Mouse (Mus musculus) Patski (cell line): Measurements from ENCODE around the gene Scn4a. TPM values are rescaled to one million over a fixed set of nuclear protein-coding genes. Genes with fewer than 3 reads are reported as not detected.

Source experiments
- ATAC-seq: fragments of 100-300 bp; one replicate; pipeline ENCODE4 v1.8.0; 2021
- CTCF ChIA-PET: fragments of 350-600 bp; sonication (Branson Sonifier 250); formaldehyde crosslinking; loops from one replicate; lab custom pipeline; 2022; ENCODE audit warnings: inconsistent platforms; lab: Charles Lee
- POLR2A ChIA-PET: fragments of 350-600 bp; sonication (Branson Sonifier 250); formaldehyde crosslinking; loops from one replicate; lab custom pipeline; 2022; ENCODE audit warnings: antibody characterized with exemption, inconsistent platforms; lab: Charles Lee
- DNase-seq: peaks from one replicate; pipeline ENCODE4 v3.0.0-alpha.2; 2011; ENCODE audit warnings: low read depth, low spot score
- H3K27me3 ChIP-seq: fragments of 371-371 bp; one replicate; pipeline ENCODE4 v1.5.1; 2021
- CTCF ChIP-seq: fragments of 100-300 bp; IDR thresholded peaks from one replicate; pipeline ENCODE4 v1.5.1; 2021
- in situ Hi-C: fragments of 300-500 bp; cut with MboI; formaldehyde crosslinking; loops from 3 replicates; pipeline ENCODE4 v1.11.1; 2018; ENCODE audit warnings: low pct_unique_long_range_greater_than_20kb, mixed read lengths
- polyA plus RNA-seq: library from polyadenylated mRNA; unstranded; gene quantifications from one replicate; pipeline ENCODE4 v1.2.3, GENCODE M21; 2021

Scn4a gene
- polyA plus RNA-seq, 1 experiment from 2014 or later = 0.08 TPM

DNA sequence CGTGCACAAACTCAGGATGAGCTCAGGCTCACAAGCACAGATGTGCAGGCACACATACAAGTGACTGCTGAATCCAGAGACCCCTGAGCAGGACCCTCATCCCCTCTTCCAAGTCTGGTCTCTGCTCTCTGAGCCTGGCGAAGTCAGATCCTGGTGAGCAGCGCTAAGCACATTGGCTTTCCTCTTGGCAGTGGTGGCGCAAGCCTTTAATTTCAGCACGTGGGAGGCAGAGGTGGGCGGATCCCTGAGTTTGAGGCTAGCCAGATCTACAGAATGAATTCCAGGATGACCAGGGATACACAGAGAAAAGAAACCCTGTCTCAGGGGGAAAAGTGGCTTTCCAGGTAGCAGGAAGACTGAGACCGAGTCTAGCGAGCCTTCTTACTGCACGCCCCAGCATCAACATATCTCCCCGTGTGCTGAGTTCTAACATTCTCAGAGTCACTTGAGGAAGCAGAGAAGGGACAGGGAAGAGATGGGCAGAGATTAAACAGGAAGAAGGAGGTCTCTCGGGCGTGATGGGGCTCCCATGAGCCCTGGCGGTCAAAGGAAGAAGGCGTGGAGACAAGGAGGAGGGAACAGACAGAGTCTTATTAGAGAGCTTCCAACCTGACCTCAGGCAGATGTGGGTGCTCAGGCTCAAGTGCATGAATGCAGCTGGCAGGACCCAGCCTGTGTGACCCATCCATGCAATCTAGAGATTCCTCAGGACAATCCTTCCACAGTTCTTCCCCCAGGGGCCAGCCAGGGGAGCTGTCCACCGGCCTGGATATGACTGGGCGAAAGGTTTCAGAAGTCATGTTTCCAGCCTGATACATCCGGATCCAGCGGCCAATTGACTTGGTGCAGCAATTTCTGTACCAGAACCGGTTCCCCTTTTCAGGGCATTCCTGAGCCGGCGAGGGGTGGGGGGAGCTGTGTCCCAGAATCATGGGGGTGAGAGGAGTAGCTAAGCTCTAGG is 34.4 kb downstream of the Scn4a start:
- CTCF ChIA-PET = interaction anchor here (1.1 to 1.3 kb wide), 2 partner anchors 11 to 16 kb away, joined by 3 read pairs; no protein-coding TSS in a partner anchor
- no peak for TF ChIP-seq CTCF
- POLR2A ChIA-PET = no interaction called here
- ATAC-seq (no peak), DNase-seq (no peak)
- H3K27me3 ChIP-seq = no peaks in the 10 kb centered on the region
- in situ Hi-C loops = no loop called here

DNA sequence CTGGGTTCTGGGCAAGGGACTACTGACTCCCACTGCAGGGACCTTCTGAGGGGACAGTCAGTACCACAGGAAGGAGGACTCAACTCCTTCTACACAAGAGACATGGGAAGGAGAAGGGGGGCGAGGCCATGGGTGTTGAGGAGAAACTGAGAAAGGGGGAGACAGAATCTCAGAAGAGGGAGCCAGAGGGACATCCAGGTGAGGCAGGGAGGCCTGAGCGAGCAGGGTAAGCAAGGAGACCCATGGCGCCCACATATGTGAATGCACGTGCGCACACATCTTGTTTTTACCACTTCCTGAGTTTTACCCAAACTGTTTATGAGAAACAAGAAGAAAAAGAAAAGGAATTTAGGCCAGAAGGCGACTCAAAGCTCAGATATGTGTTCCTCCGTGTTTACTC is 35.3 kb downstream of the Scn4a start:
- no peaks in the 10 kb centered on the region for H3K27me3 ChIP-seq
- no peak for ATAC-seq
- POLR2A ChIA-PET = no interaction called here
- DNase-seq = no peak
- CTCF ChIA-PET = interaction anchor here (1.1 kb wide), 1 partner anchor 12 kb away, joined by 3 read pairs; no protein-coding TSS in a partner anchor
- in situ Hi-C loops = no loop called here
- TF ChIP-seq CTCF = no peak

DNA sequence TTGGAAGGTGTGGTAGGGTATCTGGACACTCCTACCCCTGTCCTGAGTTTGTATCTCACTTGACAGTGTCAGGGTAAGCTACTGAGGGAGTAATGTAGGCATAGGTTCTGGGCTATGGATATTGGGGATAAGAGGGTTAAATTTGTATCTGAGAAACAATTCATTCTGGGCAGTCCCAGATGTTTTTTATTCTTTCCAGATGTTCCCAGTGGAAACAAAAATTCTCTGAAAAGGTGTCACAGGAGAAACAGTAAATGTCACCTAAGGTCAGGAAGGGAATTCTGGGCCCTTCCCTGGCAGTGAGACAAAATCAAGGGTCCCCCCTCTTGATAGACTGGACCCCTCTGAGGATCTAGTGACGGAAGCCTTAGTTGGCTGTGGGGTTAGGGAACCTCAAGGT is 36.7 kb downstream of the Scn4a start:
- DNase-seq (no peak), ATAC-seq (no peak)
- no peak for TF ChIP-seq CTCF
- ChIA-PET POLR2A (interaction anchor here (0.7 kb wide), 1 partner anchor 365 kb away, joined by 4 read pairs; no protein-coding TSS in a partner anchor), CTCF (interaction anchor here (1.5 kb wide), 1 partner anchor 13 kb away, joined by 5 read pairs; no protein-coding TSS in a partner anchor)
- no peaks in the 10 kb centered on the region for H3K27me3 ChIP-seq
- in situ Hi-C loops = no loop called here

DNA sequence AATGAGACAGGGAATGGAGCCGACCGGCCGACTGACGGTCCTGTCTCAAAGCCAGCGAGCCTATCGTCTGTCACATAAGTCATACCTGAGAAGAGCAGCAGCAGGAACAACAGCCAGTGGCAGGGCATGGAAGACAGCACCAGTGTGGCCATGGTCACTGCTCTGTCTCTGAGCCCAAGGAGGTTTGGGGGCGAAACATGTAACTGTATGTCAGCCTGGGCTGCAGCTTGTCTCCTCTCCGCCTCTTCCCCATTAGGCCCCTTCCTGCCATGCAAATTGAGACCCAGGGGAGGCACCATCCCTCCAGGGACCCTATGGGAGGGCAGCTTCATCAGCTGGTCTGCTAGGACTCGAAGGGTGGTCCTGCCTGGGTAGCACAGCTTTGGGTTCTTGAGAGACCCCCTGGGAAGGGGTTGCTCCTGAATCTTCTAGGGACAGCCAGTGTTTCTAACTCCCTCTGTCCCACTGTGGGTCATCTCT is 38.7 kb downstream of the Scn4a start, which contains the start of gene Cd79b:
Cd79b (minus strand) TSS at position 430 of the 480 bp plus-strand sequence.
- H3K27me3 ChIP-seq = no peaks in the 10 kb centered on the region
- DNase-seq (no peak), ATAC-seq (no peak)
- no peak for TF ChIP-seq CTCF
- in situ Hi-C loops = no loop called here
- POLR2A ChIA-PET = no interaction called here
- CTCF ChIA-PET = interaction anchor here (0.9 to 1.3 kb wide), 3 partner anchors 10 to 52 kb away, joined by 3 to 4 read pairs (median 3); no protein-coding TSS in a partner anchor

DNA sequence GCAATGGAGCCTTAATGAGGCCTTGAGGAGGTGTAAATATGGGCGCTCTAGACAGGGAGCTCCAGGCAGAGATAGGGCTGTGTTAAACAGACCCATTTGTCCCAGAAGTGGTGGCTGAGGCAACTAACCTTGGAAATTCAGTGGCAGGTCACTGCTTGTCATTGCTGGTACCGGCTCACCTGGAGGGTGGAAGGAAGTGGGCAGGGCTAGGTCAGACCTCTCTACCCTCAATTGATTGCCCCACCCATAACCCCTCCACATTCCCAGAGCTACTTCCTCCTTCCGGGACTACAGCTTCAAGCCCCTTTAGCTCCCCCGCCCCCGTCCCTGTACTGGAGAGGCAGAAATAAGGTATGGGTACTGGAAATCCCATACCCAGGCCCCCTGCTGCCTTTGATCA is 39.6 kb downstream of the Scn4a start:
- H3K27me3 ChIP-seq = no peaks in the 10 kb centered on the region
- CTCF ChIA-PET = interaction anchor here (0.9 to 1.9 kb wide), 4 partner anchors 11 to 53 kb away, joined by 3 to 7 read pairs (median 4); no protein-coding TSS in a partner anchor
- ATAC-seq (no peak), DNase-seq (no peak)
- POLR2A ChIA-PET = no interaction called here
- no peak for TF ChIP-seq CTCF
- in situ Hi-C loops = no loop called here

DNA sequence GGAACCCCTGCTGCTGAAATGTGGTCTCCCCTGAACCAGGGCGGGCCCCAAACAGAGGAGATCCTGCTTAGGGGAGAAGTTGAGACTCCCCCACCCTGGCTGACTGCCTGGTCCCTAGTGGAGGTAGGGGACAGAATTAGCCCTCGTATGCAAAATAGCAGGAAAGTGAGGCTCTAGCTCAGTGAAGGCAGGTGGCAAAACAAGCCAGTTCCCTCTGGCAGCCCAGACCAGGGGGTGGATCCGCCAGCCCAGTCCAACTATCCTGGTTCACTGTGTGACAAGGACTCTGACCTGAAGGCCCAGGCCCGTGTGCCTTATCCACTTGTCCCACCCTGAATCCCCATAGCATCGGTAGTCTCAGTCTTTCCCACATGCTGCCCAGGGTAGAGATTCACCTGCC is 43.0 kb downstream of the Scn4a start:
- in situ Hi-C loops = no loop called here
- no peaks in the 10 kb centered on the region for H3K27me3 ChIP-seq
- ATAC-seq = no peak
- POLR2A ChIA-PET = no interaction called here
- DNase-seq = no peak
- no peak for TF ChIP-seq CTCF
- CTCF ChIA-PET = no interaction called here

DNA sequence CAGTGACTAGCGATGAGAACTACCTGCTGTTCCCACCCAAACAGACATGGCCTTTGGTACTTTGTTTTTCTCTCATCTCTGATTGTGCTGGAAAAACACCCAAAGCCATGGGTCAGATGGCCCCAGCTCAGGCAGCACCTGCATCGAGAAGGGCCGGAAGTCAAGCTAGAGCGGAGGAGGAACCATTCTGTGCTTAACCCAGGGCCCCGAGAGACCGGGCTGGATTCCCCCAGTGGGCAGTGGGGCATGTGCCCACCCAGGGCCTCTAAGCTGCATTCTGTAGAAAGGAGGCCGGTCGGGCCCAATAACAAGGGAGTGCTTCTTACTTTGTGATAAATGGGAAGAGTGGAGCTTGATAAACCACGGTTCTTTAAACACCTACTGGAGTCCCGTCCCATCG is 44.9 kb downstream of the Scn4a start:
- in situ Hi-C loops = no loop called here
- no peak for ATAC-seq
- TF ChIP-seq CTCF = no peak
- H3K27me3 ChIP-seq = no peaks in the 10 kb centered on the region
- ChIA-PET CTCF (interaction anchor here (1.4 kb wide), 1 partner anchor 17 kb away, joined by 4 read pairs; no protein-coding TSS in a partner anchor), POLR2A (interaction anchor here (0.6 kb wide), 1 partner anchor 80 kb away, joined by 4 read pairs; no protein-coding TSS in a partner anchor)
- no peak for DNase-seq

DNA sequence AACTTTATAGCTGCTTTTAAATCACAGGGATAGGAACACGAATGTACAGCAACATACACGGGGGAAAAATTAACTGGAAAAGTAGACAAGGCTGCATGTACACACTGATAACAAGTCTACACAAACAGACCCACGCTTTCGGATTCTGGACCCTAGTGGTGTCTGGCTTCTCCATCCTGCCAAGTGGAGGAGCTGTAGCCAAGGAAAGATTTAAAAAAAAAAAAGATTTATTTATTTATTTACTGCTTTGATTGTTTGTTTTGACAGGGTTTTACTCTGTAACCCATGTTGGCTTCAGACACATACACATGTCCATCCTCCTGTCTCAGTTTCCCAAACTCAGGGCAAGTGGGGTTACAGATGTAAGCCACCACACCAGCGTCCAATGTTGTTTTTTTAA is 45.7 kb downstream of the Scn4a start:
- ChIA-PET POLR2A (no interaction called here), CTCF (interaction anchor here (1.0 to 1.4 kb wide), 2 partner anchors 18 to 184 kb away, joined by 3 to 4 read pairs; no protein-coding TSS in a partner anchor)
- no peak for DNase-seq
- TF ChIP-seq CTCF = no peak
- H3K27me3 ChIP-seq = no peaks in the 10 kb centered on the region
- in situ Hi-C loops = no loop called here
- ATAC-seq = no peak

DNA sequence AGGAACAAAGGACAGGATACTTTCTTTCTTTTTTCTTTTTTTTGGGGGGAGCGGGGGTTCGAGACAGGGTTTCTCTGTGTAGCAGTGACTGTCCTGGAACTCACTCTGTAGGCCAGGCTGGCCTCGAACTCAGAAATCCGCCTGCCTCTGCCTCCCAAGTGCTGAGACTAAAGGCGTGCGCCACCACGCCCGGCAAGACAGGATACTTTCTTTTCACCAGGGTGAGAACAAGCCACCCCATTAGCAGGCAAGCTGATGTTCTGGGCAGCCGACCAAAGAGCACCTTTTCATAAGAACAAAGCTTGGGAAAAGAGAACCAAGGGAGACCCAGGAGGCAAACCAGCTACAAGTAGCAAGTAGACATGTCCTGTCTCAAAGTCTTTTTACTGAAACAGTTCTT is 46.3 kb downstream of the Scn4a start:
- in situ Hi-C loops = no loop called here
- no peaks in the 10 kb centered on the region for H3K27me3 ChIP-seq
- TF ChIP-seq CTCF = no peak
- ATAC-seq = no peak
- ChIA-PET POLR2A (no interaction called here), CTCF (interaction anchor here (1.0 to 1.4 kb wide), 2 partner anchors 18 to 185 kb away, joined by 3 to 4 read pairs; no protein-coding TSS in a partner anchor)
- DNase-seq = no peak

DNA sequence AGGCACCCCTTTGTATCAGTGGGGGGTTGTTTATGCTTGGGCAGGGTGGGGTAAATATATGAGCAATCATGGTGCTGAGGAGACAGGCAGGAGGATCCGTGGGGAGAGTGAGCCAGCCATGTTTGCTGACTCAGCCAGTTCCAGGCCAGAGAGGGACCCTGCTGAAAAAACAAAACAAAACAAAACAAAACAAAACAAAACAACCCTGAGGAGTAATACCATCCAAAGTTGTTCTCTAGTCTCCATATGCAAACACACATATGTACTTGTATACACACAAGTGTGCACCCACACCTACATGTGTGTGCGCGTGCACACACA is 47.1 kb downstream of the Scn4a start:
- no peak for TF ChIP-seq CTCF
- H3K27me3 ChIP-seq = peaks cover 6% of the 10 kb centered on the region
- ATAC-seq = no peak
- DNase-seq = no peak
- POLR2A ChIA-PET = no interaction called here
- in situ Hi-C loops = no loop called here
- CTCF ChIA-PET = no interaction called here
